Mouse (Mus musculus): ENCODE measurements around the gene Rnf225.

GRCm38 (mm10) chr7:12949032-12949871, 22.0 kb downstream of the Rnf225 start:
- TF ChIP-seq CTCF (IDR thresholded peaks at IDR 0.05; ENCODE audit: extremely low read depth, insufficient read depth, insufficient read length, insufficient replicate concordance) (no peak), POLR2A (IDR thresholded peaks at IDR 0.05; ENCODE audit: low read depth, low read length) (peak; percentile 34; the same call in 1 of the 2 replicates)

Measured in spleen, adult 2 months (tissue).